Mouse (Mus musculus) colon, adult 2 months (tissue): ENCODE data around the gene Olfr1434. TPM values are rescaled to one million over a fixed set of nuclear protein-coding genes. Genes with fewer than 3 reads are reported as not detected.

Source experiments
- polyA plus RNA-seq: library from polyadenylated mRNA; depleted of rRNA; stranded (reverse); fragments of >200 nt; gene quantifications from 2 replicates; pipeline ENCODE4 v1.2.3, GENCODE M21; 2012; rRNA removed

The Olfr1434 gene
- polyA plus RNA-seq = not detected in 2 replicates

DNA sequence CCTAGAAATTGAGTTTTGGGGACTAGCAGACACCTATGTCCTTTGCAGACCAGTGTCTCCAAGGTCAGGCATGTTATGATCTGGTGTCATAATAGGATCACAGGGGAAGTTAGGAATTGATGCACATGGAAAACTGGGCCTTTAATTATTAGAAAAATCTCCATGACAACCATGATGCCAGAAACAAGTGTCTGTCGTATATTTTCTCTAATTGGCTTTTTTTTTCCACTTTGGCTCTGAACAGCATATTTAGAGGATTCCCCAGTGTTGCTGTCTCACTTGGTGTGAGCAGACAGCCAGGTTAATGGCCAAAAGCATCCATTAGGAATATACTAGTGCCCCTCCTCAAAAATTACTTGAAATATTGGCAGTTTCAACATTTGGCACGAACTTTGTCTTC lies at the start of gene Olfr1434:
Gene Olfr1434, plus strand, starts transcription at position 301 of the 400 bp plus-strand sequence.

DNA sequence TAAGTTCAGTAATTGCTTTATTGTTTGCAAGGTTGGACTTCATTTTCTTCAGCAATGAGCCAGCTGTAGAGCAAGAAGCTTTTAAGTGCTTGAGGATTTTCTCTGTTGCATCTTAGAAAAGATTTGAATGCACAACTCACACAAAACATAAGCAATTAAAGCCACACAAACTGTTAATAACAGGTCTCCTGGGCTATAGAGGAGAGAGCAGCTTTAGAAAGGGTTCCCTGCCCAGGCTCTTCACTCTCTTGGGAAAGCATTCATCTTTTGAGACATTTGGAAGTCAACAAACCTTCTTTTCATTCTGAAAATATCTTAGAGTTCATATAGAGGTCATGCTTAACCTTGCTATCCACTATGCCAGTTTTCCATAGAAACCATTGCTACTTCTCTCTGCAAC lies 47.2 kb upstream of the Olfr1434 start, which contains the start of gene Olfr1432:
Gene Olfr1432, minus strand, starts transcription at position 101 of the 400 bp plus-strand sequence.

DNA sequence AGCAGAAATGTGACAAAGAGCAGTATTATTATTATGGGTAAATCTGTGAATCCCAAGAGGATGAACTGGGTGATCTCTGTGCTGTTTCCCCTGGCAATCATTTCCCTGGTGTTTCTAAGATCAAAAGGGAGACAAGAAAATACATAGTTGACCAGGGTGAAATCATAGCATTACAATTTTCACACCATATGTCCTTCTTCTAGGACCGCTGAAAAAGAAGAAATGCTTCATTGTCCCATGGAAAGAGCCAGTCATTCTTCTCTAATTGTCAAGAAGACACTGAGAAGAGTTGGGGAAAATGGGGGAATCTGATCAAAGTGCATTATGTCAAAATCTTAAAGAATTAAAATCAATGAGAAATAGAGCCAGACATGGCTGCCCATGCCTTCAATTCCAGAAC lies 38.1 kb upstream of the Olfr1434 start, which contains the start of gene Olfr262:
Gene Olfr262, minus strand, starts transcription at position 101 of the 400 bp plus-strand sequence.

DNA sequence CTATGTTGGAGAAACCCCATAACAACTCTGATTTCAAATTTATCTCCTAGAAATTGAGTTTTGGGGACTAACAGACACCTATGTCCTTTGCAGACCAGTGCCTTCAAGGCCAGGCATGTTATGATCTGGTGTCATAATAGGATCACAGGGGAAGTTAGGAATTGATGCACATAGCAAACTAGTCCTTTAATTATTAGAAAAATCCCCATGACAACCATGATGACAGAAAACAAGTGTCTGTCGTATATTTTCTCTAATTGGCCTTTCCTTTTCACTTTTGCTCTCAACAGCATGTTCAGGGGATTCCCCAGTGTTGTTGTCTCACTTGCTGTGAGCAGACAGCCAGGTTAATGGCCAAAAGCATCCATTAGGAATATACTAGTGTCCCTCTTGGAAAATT lies 18.9 kb upstream of the Olfr1434 start, which contains the start of gene Olfr235:
Gene Olfr235, plus strand, starts transcription at position 301 of the 400 bp plus-strand sequence.

DNA sequence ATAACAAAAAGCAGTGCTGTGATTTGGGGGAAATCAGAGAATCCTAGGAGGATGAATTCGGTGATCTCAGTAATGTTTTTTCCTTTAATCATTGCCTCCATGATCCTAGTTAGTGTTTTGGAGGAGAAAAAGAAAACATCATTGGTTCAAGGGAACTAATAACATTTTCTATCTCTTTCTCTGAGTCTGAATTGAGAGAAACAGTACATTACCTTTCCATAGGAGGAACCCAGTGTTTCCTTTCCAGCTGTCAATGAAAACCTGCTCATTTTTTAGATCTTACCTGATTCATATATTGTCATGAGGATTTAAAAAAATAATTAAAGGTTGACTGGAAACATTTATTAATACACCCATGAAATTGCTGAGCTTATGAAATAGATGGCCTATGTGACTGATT lies 19.4 kb downstream of the Olfr1434 start, which contains the start of gene Olfr1436:
Gene Olfr1436, minus strand, starts transcription at position 101 of the 400 bp plus-strand sequence.

DNA sequence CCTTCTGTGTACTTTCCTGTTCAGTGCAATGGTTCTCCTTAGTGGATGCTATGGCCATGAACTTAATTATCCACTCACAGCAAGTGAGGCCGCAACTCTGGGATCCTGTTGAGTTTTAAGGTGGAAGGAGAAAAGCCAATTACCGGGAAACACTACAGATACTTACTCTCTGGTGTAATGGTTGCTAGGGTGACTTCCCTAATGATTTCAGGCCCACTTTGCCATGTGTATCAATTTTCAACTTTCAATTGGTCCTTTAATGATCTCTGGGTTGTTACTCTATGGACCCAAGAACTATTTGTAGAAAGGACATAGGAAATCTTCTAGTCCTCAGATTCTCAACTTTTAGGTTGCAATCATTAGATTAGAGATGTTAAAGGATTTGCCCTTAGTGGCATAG lies 45.3 kb downstream of the Olfr1434 start, which contains the start of gene Olfr1437:
Gene Olfr1437, minus strand, starts transcription at position 101 of the 400 bp plus-strand sequence.

Other genes with a start within 250 kb of the Olfr1434 start
- not detected in 2 replicates for gene Olfr1423, start 238.5 kb upstream of the Olfr1434 start, polyA plus RNA-seq
- not detected in 2 replicates for gene Olfr1424, start 217.2 kb upstream of the Olfr1434 start, polyA plus RNA-seq
- gene Olfr1425, start 202.1 kb upstream of the Olfr1434 start, polyA plus RNA-seq = not detected in 2 replicates
- not detected in 2 replicates for gene Olfr1426, start 187.8 kb upstream of the Olfr1434 start, polyA plus RNA-seq
- not detected in 2 replicates for gene Olfr1427, start 176.5 kb upstream of the Olfr1434 start, polyA plus RNA-seq
- not detected in 2 replicates for gene Olfr1428, start 164.0 kb upstream of the Olfr1434 start, polyA plus RNA-seq
- not detected in 2 replicates for gene Olfr76, start 156.7 kb upstream of the Olfr1434 start, polyA plus RNA-seq
- not detected in 2 replicates for gene Olfr1555-ps1, start 109.7 kb upstream of the Olfr1434 start, polyA plus RNA-seq
- gene Olfr1431, start 79.2 kb upstream of the Olfr1434 start, polyA plus RNA-seq = not detected in 2 replicates
- gene Olfr1432, start 47.3 kb upstream of the Olfr1434 start, polyA plus RNA-seq = not detected in 2 replicates
- gene Olfr262, start 38.2 kb upstream of the Olfr1434 start, polyA plus RNA-seq = not detected in 2 replicates
- not detected in 2 replicates for gene Olfr235, start 18.8 kb upstream of the Olfr1434 start, polyA plus RNA-seq
- not detected in 2 replicates for gene Olfr1436, start 19.3 kb downstream of the Olfr1434 start, polyA plus RNA-seq
- not detected in 2 replicates for gene Olfr1437, start 45.2 kb downstream of the Olfr1434 start, polyA plus RNA-seq
- gene Olfr1438-ps1, start 56.1 kb downstream of the Olfr1434 start, polyA plus RNA-seq = not detected in 2 replicates
- not detected in 2 replicates for gene Olfr1440, start 107.4 kb downstream of the Olfr1434 start, polyA plus RNA-seq
- not detected in 2 replicates for gene Olfr1441, start 137.6 kb downstream of the Olfr1434 start, polyA plus RNA-seq
- gene Pfpl, start 148.1 kb downstream of the Olfr1434 start, polyA plus RNA-seq = not detected in 2 replicates
- gene Mpeg1, start 180.9 kb downstream of the Olfr1434 start, polyA plus RNA-seq = 2.8 and 3.4 TPM in 2 replicates
- 9.6 TPM in 2 replicates for gene Dtx4, start 221.6 kb downstream of the Olfr1434 start, polyA plus RNA-seq